Mouse (Mus musculus): ENCODE results near the gene Dhrs9.
A peak's percentile ranks its signal among the peaks of the same experiment; 100 is the strongest.
"Not testable (repeated sequence)": the region's sequence is repeated elsewhere in the genome, so short reads cannot be mapped to it uniquely, and the experiment has no call there.

Dhrs9 gene

DNA sequence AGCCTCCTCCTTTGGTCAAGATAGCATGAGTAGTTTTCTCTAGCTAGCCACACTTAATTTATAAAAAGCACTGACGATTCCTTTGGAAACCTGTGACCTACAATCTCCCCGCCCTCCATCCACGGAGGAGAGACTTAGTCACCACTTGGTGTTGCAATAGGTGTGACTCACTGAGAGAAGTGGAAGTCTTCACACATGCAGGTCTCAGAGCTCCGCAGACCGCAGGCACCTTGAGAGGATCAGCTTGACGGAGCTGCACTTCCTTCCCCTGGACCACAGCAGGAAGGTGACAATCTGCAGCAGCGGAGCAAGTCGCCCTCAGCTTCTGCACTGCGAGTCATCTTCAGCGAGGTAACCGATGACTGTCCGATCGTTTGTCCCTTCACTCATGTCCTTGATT lies at the start of gene Dhrs9:
TSS of gene Dhrs9 (plus strand) at position 165 of the 400 bp plus-strand sequence.
- DNase-seq = no peak

DNA sequence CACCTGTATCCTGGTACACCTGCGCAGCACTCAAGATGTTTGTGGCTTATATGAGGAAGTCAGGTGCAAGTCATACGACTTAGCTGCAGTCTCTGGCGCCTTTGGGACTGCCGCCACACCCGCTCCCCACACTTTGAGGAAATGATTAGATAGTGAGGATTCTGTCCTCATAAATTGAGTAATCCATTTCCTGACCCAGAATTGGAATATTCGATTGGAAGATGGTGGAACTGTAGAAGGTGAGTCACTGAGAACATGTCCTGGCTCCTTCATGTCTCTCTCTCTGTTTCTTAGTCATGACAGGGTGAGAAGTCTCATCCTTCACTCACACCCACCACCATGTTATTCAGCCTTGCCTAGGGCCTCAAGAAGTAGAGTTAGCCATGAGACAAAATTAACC lies 48.7 kb upstream of the Dhrs9 start:
- not testable (repeated sequence) for DNase-seq

GRCm38 (mm10) chr2:69341506-69341905 lies 38.7 kb upstream of the Dhrs9 start:
- no peak for DNase-seq

GRCm38 (mm10) chr2:69342496-69343221 lies 37.6 kb upstream of the Dhrs9 start, which contains the start of gene Abcb11:
Gene Abcb11 (minus strand): TSS chr2:69342616.
- no peak for DNase-seq

DNA sequence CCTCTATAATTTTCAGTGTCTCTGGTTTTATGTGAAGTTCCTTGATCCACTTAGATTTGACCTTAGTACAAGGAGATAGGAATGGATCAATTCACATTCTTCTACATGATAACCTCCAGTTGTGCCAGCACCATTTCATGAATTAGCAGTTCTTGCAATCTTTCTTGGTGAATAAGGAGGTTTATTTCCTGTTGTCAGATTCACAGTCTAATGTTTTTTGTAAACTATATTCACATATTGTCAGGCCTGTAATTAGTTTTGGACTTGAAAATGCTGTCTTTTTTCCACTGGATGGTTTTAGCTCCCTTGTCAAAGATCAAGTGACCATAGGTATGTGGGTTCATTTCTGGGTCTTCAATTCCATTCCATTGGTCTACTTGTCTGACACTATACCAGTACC lies 24.8 kb upstream of the Dhrs9 start:
- not testable (repeated sequence) for DNase-seq

DNA sequence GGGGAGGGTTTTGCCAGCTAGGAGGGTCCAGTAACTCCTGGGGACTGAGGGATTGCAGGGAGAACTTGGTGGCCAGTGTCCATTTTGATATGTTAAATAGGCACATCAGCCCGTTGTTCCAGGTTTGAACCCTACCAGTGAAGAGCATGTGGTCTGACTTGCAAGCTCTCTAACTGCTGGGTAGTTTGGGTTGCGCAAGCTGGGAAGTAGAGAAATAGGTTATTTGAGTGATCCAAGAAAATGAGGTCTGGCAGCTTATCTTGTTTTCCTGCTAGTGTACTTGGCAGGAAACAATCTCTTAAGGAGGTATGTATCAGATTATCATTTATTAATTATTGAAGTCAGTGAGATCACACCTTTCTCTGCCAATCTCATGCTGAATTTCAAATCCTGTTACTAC lies 15.4 kb upstream of the Dhrs9 start:
- no peak for DNase-seq

DNA sequence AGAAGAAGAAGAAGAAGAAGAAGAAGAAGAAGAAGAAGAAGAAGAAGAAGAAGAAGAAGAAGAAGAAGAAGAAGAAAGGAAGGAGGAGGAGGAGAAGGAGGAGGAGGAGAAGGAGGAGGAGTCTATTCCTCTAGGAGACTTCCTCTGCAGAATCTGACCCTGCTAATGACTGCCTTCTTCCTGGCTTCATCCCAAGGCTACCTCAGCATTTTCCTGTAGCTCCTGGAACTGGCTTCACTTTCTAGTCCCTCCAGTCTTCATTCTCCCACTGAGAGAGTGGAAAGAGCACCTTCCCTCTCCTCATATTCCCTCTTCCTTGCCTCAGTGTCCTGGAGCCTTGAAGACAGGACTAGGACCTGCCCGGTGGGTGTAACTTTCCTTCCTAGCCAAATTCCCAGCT lies 15.0 kb upstream of the Dhrs9 start:
- DNase-seq = peak; percentile 15

- DNase-seq = no peak
These were observed 3.5 kb upstream of the Dhrs9 start for GRCm38 (mm10) chr2:69376780-69377179.

DNA sequence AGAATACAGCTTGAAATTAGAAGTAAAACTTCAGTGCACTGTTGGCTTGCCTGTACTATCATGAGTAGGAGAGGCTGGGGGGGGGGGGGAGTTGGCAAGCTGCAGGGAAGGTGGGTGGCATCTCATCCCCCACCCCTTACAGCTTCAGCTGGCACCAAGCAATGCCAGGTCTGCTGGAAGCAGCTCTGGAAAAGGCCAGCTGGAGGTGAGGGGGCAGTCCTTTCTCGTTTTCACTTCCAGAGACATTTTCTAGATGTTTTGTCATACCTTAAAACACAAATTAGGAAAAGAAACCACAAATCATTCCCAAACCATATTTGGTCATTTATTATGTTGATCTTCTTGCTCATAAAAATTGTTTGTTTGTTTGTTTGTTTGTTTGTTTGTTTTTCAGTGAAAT lies 444 bp upstream of the Dhrs9 start:
- DNase-seq = no peak

GRCm38 (mm10) chr2:69381740-69382139 lies 1.5 kb downstream of the Dhrs9 start:
- DNase-seq = peak; percentile 35

DNA sequence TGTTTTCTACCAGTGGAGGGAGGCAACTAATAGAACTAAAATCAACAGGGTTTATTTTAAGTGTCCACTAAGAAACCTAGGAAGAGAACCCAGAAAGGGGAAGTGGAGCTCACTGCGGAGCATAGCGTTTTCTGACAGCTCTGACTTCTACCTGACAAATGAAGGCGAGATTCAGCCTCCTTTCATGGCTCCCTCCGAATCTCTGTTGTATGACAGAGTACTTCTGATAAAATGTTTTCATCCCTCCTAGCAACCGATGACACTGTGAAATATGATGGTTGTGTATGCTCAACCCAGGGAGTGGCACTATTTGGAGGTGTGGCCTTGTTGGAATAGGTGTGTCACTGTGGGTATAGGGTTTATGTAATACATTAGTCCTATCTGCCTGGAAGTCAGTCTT lies 2.6 kb downstream of the Dhrs9 start:
- DNase-seq = no peak

DNA sequence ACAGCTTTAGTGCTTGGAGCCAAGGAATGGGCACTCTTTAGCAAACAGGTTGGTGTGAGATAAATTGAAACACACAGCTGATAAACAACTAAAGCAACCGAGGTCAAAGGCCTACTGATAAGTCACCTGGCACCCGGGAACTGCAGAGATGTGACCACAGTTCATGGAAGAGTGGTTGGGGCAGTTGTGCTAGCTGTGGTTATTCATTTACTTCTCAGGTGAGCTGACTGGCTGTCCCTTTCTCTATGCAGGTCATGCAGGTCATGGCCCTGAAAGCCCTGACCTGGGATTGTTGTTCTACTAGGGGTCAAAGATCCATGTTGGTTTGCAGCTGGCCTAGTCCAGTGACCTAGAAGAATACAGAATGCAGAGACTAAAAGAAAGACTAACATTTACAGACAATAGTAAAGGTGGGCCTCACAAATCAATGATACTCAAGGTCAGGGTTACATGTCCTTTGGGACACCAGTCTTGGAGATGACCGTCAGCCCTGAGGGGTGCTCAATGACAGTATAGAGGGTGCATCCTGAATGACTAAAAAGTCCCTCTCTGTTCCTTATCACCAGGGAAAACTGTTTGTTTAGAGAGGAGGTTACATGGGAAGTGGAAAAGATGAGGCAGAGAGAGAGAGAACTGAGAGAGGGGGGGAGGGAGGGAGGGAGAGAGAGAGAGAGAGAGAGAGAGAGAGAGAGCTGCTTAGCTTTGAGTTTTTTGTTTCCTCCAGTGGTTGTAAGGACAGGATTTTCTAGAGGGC lies 6.0 kb downstream of the Dhrs9 start:
- no peak for DNase-seq

- no peak for DNase-seq
These were observed 13.7 kb downstream of the Dhrs9 start for GRCm38 (mm10) chr2:69393947-69394346.

- no peak for DNase-seq
These were observed 15.5 kb downstream of the Dhrs9 start for GRCm38 (mm10) chr2:69395597-69396248.

GRCm38 (mm10) chr2:69396760-69397435 lies 16.7 kb downstream of the Dhrs9 start:
- DNase-seq = no peak

GRCm38 (mm10) chr2:69400866-69401604 lies 20.8 kb downstream of the Dhrs9 start:
- DNase-seq = peak; percentile 17

DNA sequence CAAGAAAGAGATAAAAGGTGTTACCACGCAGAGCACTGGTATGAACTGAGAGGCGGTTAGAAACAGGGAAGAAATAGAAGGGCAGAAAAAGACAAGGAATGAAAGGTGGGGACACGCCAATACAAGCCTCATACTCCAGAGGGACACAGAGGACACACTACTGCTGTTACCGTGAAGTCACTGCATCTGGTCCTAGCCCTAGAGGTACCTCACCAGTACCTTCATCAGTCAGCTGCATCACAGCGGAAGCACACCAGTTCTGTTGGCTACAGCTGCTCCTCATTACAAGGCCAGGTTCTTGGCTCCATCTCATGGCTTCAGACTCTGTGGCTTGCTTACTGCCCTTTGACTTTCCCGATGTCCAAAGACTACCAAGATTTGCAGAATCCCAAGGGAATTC lies 21.6 kb downstream of the Dhrs9 start:
- DNase-seq = no peak

GRCm38 (mm10) chr2:69402309-69402708 lies 22.1 kb downstream of the Dhrs9 start:
- DNase-seq = no peak

DNA sequence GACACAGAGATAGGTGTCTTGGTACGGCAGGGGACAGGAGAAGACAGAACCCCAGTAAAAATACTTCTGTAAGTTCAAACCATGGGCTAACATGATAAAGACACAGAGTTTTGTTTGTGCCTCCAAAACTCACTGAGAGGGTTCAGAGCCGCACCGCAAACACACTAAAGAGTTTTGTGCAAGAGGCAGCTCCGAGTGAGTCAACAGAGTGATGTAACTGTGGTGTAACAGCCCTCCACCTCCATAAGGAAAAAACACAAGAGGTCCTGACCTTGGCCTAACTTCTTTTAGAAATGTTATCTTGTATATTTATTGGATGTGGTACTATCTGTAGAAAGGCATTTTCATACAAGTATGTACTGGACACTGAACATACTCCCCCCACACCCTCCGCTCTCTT lies 25.4 kb downstream of the Dhrs9 start:
- no peak for DNase-seq

DNA sequence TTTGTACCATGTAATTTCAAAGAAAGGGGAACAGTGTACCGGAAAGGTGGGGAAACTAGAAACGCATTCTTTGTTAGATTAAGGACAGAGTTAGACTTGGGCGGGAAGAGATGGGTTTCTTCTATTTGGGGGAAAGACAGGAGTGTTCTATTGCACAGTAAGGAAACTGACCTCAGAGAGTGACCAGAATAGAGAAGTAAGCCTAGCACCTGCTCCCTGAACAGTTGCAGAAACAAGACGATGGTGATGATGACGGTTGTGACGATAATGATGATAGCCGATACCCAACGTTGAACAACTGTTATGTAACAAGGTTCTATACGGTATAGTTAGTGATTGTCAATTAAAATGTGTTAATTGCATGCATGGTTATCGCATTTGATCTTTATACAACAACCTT lies 34.3 kb downstream of the Dhrs9 start:
- no peak for DNase-seq

DNA sequence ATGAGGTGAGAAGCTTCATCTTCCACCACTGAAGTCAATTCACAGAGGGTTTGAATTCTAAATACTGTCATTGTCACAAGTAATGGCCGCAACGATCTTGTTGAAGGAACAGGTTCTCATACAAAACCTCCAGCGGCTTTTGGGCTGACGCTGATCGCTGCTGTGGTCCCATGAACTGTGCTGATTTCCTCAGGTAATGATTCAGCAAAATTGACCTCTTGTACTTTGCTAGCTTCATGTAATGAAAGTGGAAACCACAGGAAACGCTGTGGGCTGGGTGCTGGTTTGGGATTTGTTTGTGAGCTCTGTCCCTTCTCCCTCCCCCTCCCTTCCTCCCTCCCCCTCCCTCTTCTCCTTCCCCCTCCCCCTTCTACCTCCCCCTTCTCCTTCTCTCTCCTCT lies 34.8 kb downstream of the Dhrs9 start:
- no peak for DNase-seq

DNA sequence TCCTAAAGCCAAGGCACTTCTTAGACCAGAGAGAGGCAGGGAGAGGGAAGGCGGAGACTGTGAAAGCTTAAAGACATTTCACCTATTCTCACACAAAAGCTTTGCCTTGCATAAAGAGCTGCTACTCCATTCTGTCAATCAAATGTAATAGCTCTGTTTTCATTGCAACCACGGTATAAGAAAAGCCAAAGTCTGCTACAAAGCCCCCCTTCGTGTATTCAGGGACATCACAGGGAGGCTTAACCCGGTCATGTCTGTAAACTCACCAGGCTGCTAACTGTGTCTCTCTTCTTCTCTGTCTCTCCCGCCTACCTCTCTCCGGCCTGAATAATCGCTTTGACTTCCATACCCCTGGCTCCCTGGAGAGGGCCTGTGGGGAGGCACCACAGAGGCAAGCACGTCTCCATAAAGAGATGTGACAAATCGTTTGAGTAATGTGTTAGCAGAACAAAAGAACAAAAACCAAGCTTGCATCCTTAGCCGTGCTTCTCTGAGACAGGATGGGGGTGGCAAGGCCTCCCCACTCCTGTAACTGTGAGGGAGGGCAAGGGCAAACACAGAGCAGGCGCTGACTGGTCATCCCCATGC lies 38.1 kb downstream of the Dhrs9 start:
- no peak for DNase-seq

Measured in kidney, postnatal 10 days (tissue).